Mouse (Mus musculus) neural tube, embryonic 11.5 days (tissue): Measurements from ENCODE around the gene Crygn. TPM values are rescaled to one million over a fixed set of nuclear protein-coding genes. Genes with fewer than 3 reads are reported as not detected.

Experiments
- ATAC-seq: fragments of 200-750 bp; cut with Nextera tagmentation; 2 replicates; pipeline ENCODE4 v1.8.0; 2017; ENCODE audit warnings: moderate number of reproducible peaks, mild to moderate bottlenecking, moderate TSS enrichment, moderate library complexity; ENCODE audit not compliant: insufficient read depth, low FRiP score, low TSS enrichment
- DNase-seq: peaks from one replicate; pipeline ENCODE4 v3.0.0-alpha.2; 2015; ENCODE audit warnings: low spot score
- H3K27ac ChIP-seq: fragments of 300-500 bp; sonication (generic); 2 replicates; pipeline ENCODE4 v1.5.1; 2014; ENCODE audit warnings: low read depth, mild to moderate bottlenecking, low read length
- H3K27me3 ChIP-seq: fragments of 300-500 bp; sonication (generic); 2 replicates; pipeline ENCODE4 v1.6.1; 2014; ENCODE audit warnings: mild to moderate bottlenecking, low read length, mixed read lengths; ENCODE audit not compliant: control insufficient read depth, insufficient read depth
- H3K36me3 ChIP-seq: fragments of 300-500 bp; sonication (generic); 2 replicates; pipeline ENCODE4 v1.6.1; 2014; ENCODE audit warnings: mild to moderate bottlenecking, low read length, moderate library complexity, mixed read lengths; ENCODE audit not compliant: control insufficient read depth, insufficient read depth
- H3K4me1 ChIP-seq: fragments of 300-500 bp; sonication (generic); 2 replicates; pipeline ENCODE4 v1.6.1; 2014; ENCODE audit warnings: low read length, mixed read lengths; ENCODE audit not compliant: control insufficient read depth, insufficient read depth
- H3K4me2 ChIP-seq: fragments of 300-500 bp; sonication (generic); 2 replicates; pipeline ENCODE4 v1.6.1; 2014; ENCODE audit warnings: low read depth, mild to moderate bottlenecking, moderate library complexity
- H3K4me3 ChIP-seq: fragments of 300-500 bp; sonication (generic); 2 replicates; pipeline ENCODE4 v1.5.1; 2014; ENCODE audit warnings: low read depth, low read length
- H3K9ac ChIP-seq: fragments of 300-500 bp; sonication (generic); 2 replicates; pipeline ENCODE4 v1.6.1; 2014; ENCODE audit warnings: mild to moderate bottlenecking, low read length
- H3K9me3 ChIP-seq: fragments of 300-500 bp; sonication (generic); 2 replicates; pipeline ENCODE4 v1.6.1; 2016; ENCODE audit warnings: low read length; ENCODE audit not compliant: control insufficient read depth
- WGBS: fragments of 180-500 bp; shearing (Covaris S2); extraction: QIAGEN DNeasy Blood & Tissue Kit; methylation state at CpG from one replicate; pipeline ENCODE4 v1.1.7; 2014; 5-methylcytosine and 5-hydroxymethylcytosine counted together
- polyA plus RNA-seq: library from polyadenylated mRNA; unstranded; fragments of >200 nt; fragmentation: Nextera tagmentation; extraction: Ambion mirVana; gene quantifications from 2 replicates; pipeline ENCODE4 v1.2.1, GENCODE M21; 2014

Gene Crygn
- polyA plus RNA-seq = not detected in 2 replicates

GRCm38 (mm10) chr5:24757816-24758215, at the start of gene Crygn:
Gene Crygn, minus strand, starts transcription at chr5:24758008.
- H3K9ac ChIP-seq = no peak within 1 kb of the TSS
- no peaks in the 10 kb centered on the region for H3K27me3 ChIP-seq
- H3K27ac ChIP-seq = no peak within 1 kb of the TSS
- H3K4me3 ChIP-seq = no peak within 1 kb of the TSS
- no peaks in the 10 kb centered on the region for H3K9me3 ChIP-seq
- no peak for ATAC-seq
- H3K4me2 ChIP-seq = no peak within 1 kb of the TSS
- H3K36me3 ChIP-seq = no peaks in the 10 kb centered on the region
- 43% methylated on average over 18 of the region's 18 CpGs for WGBS
- DNase-seq = no peak
- no peaks in the 10 kb centered on the region for H3K4me1 ChIP-seq

GRCm38 (mm10) chr5:24805222-24805621, 47.4 kb upstream of the Crygn start:
- Histone ChIP-seq H3K27ac (no peak overlapping the region), H3K9ac (no peak overlapping the region), H3K4me3 (no peak overlapping the region), H3K4me2 (no peak overlapping the region), H3K27me3 (no peaks in the 10 kb centered on the region), H3K4me1 (no peaks in the 10 kb centered on the region), H3K36me3 (peaks cover 11% of the 10 kb centered on the region; the same call in 1 of the 2 replicates), H3K9me3 (no peaks in the 10 kb centered on the region)
- no peak for DNase-seq
- 92% methylated on average over 6 of the region's 6 CpGs for WGBS
- ATAC-seq = no peak

DNA sequence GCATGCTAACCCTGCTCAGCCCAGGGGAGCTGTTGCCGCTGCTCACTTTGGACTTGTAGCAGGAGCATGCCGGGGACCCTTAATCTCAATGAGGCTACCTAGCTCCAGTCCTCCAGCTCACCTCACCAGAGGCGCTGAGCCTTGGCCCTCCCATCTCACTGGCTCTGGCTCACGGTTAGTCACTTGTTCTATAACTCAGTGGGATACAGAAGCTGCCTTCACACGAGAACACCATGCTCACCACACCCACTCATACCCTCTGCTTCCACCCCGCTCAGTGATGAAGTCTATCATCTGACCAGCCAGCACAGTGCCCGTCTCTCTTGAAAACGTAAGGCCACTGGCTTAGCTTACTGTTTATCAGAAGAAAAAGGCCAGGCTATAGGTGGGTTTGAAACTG, 46.9 kb upstream of the Crygn start:
- Histone ChIP-seq H3K36me3 (peaks cover 11% of the 10 kb centered on the region; the same call in 1 of the 2 replicates), H3K9me3 (no peaks in the 10 kb centered on the region), H3K27ac (no peak overlapping the region), H3K4me2 (no peak overlapping the region), H3K9ac (no peak overlapping the region), H3K27me3 (no peaks in the 10 kb centered on the region), H3K4me1 (no peaks in the 10 kb centered on the region), H3K4me3 (no peak overlapping the region)
- ATAC-seq = no peak
- no peak for DNase-seq
- 94% methylated on average over 8 of the region's 8 CpGs for WGBS

DNA sequence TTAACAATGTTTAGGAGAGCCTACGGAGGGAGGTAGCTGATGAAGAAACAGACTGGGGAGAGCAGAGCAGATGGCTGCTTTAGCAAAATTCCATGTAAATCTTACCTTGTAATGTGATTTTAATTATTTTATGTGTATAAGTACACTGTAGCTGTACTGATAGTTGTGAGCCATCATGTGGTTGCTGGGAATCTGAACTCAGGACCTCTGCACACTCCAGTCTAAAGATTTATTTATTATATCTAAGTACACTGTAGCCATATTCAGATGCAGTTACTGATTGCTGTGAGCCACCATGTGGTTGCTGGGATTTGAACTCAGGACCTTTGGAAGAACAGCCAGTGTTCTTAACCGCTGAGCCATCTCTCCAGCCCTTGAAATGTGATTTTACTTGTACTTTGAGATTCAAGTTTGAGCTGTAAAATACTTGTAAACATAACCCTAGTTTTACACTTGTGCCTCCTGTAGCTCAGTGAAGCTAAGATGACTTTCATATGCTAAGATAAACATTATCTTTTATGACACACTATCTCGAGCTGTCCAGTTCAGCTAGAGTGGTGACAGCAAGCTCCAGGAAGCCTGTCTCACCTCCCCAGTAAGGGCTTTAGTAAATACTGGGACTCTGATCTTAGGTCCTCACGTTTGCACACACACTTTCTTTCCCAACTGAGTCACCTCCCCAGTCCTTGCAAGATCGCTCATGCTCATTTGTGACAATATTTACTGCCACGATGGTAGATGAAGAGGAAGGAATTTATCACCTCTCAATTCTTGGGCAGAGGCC, 44.2 kb upstream of the Crygn start:
- Histone ChIP-seq H3K4me3 (no peak overlapping the region), H3K36me3 (peaks cover 9% of the 10 kb centered on the region; the same call in 1 of the 2 replicates)
- 69% methylated on average over 6 of the region's 6 CpGs for WGBS

GRCm38 (mm10) chr5:24800416-24800815, 42.6 kb upstream of the Crygn start:
- Histone ChIP-seq H3K9me3 (no peaks in the 10 kb centered on the region), H3K4me3 (no peak overlapping the region), H3K27me3 (no peaks in the 10 kb centered on the region), H3K9ac (no peak overlapping the region), H3K27ac (no peak overlapping the region), H3K36me3 (peaks cover 5% of the 10 kb centered on the region; the same call in 1 of the 2 replicates), H3K4me1 (no peaks in the 10 kb centered on the region), H3K4me2 (no peak overlapping the region)
- no peak for ATAC-seq
- DNase-seq = peak; percentile 26

More for the DNA sequence above, 44.2 kb upstream of the Crygn start:
- H3K4me2 ChIP-seq = no peak overlapping the region
- no peak overlapping the region for H3K9ac ChIP-seq
- H3K9me3 ChIP-seq = no peaks in the 10 kb centered on the region
- no peaks in the 10 kb centered on the region for H3K27me3 ChIP-seq
- DNase-seq (no peak), ATAC-seq (no peak)
- no peaks in the 10 kb centered on the region for H3K4me1 ChIP-seq
- H3K27ac ChIP-seq = no peak overlapping the region

GRCm38 (mm10) chr5:24798639-24799038, 40.8 kb upstream of the Crygn start:
- no peaks in the 10 kb centered on the region for H3K27me3 ChIP-seq
- H3K27ac ChIP-seq = no peak overlapping the region
- H3K9ac ChIP-seq = no peak overlapping the region
- no peak for ATAC-seq
- no peak for DNase-seq
- 83% methylated on average over 10 of the region's 10 CpGs for WGBS
- H3K36me3 ChIP-seq = peaks cover 3% of the 10 kb centered on the region; the same call in 1 of the 2 replicates
- no peak overlapping the region for H3K4me2 ChIP-seq
- no peaks in the 10 kb centered on the region for H3K4me1 ChIP-seq
- no peaks in the 10 kb centered on the region for H3K9me3 ChIP-seq
- no peak overlapping the region for H3K4me3 ChIP-seq

GRCm38 (mm10) chr5:24797858-24798257, 40.0 kb upstream of the Crygn start:
- H3K9me3 ChIP-seq = no peaks in the 10 kb centered on the region
- no peaks in the 10 kb centered on the region for H3K4me1 ChIP-seq
- H3K9ac ChIP-seq = no peak overlapping the region
- H3K27ac ChIP-seq = no peak overlapping the region
- H3K36me3 ChIP-seq = peaks cover 3% of the 10 kb centered on the region; the same call in 1 of the 2 replicates
- WGBS = 54% methylated on average over 7 of the region's 7 CpGs
- H3K4me2 ChIP-seq = no peak overlapping the region
- H3K4me3 ChIP-seq = no peak overlapping the region
- ATAC-seq = no peak
- DNase-seq = no peak
- no peaks in the 10 kb centered on the region for H3K27me3 ChIP-seq

DNA sequence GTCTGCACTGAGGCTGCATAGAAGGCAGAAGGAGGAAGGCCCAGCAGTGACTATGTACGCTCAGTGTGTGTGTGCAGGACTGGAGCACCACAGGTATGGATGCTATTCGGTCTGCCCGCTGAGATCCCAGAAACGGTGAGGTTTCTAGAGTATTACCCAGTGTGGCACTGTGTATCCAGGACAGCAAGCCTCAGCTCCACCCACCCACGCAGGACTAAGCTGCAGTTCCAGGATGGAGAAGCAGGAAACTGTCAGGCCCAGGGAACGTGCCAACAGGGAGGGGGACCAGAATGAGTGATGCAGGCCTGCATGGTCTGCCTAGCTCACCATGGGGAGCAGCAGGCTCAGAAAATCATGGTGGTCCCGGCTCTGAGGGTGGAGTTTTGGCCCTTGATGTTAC, 35.2 kb upstream of the Crygn start:
- no peak for DNase-seq
- Histone ChIP-seq H3K36me3 (no peaks in the 10 kb centered on the region), H3K4me3 (no peak overlapping the region), H3K9me3 (no peaks in the 10 kb centered on the region), H3K4me2 (no peak overlapping the region), H3K9ac (no peak overlapping the region), H3K4me1 (no peaks in the 10 kb centered on the region), H3K27ac (no peak overlapping the region), H3K27me3 (no peaks in the 10 kb centered on the region)
- ATAC-seq = no peak
- 75% methylated on average over 7 of the region's 7 CpGs for WGBS

DNA sequence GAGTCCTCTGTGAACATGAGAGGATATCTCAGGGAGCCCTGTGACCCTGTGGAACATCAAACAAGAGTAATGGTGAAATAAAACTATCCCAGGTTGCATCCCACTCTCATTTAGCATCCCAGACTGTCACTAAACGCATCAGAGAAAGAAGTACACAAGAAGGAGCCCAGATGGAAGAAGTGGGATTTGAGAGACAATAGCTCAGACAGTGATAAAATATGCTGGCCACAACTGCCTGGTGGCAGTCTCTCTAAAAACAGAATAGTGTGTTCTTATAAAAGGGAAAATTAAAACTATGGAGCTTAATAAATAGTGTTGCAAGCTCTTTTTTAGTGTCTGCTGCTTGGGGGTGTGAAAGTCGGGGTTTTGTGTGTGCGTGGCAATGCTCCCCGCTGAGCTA, 25.1 kb upstream of the Crygn start:
- H3K36me3 ChIP-seq = no peaks in the 10 kb centered on the region
- no peak overlapping the region for H3K4me3 ChIP-seq
- no peak overlapping the region for H3K9ac ChIP-seq
- no peaks in the 10 kb centered on the region for H3K27me3 ChIP-seq
- no peak for ATAC-seq
- no peak overlapping the region for H3K27ac ChIP-seq
- H3K9me3 ChIP-seq = no peaks in the 10 kb centered on the region
- 75% methylated on average over 4 of the region's 4 CpGs for WGBS
- H3K4me2 ChIP-seq = no peak overlapping the region
- DNase-seq = no peak
- H3K4me1 ChIP-seq = no peaks in the 10 kb centered on the region
